In the genomic region with DNA sequence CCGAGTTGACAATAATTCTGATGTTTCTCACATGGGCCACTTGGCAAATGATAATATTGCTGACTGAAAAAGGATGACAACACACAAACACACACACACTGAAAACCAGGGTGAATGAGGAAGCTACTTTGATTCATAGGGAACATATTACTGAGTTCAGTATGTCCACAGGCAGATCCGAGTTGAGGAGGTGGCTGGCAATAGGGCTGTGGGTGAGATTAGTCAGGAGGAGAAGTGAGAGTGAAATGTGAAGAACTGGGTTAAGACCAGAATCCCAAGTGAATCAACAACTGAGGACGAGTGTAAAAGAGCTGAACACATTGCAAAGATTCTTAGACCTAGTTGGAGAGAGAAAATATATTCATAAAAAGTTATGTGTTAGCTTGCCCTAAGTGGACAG, we compare ENCODE assay signal across 24 mouse cellular contexts.
DNase-seq lines count a peak whose midpoint lies in the region; ATAC-seq and TF ChIP-seq lines count a peak whose summit lies in the region.
"Had no signal": no experiment of that assay in that cellular context is flagged by ENCODE, and none has a peak within 500 bp of the region (broad histone marks: within the 10 kb centered on the region; RNA-seq: fewer than 3 reads in every experiment).

No protein-coding gene starts in this region.

- no peak overlapping the region for H3K9ac ChIP-seq in CH12.LX (ENCODE audit: insufficient read depth, low read depth)
- no peak overlapping the region for H3K9ac ChIP-seq in liver, embryonic 12.5 days
- H3K9ac ChIP-seq: embryonic facial prominence, embryonic 13.5 days; embryonic facial prominence, embryonic 15.5 days; forebrain, embryonic 12.5 days had no signal

- TF ChIP-seq CTCF in left cerebral cortex, adult 2 months (IDR thresholded peaks at IDR 0.05), result no peak
- no peak for TF ChIP-seq CTCF in CH12.LX (conservative IDR thresholded peaks at IDR 0.05 in 1 of 2, IDR thresholded peaks at IDR 0.05 in 1 of 2; ENCODE audit: low read depth in 2 of 2, low read length in 2 of 2)

- WGBS in liver, embryonic 12.5 days (ENCODE audit: insufficient replicate concordance), result 42% methylated on average over 3 of the region's 3 CpGs

- intact Hi-C loops in left cerebral cortex, adult 2 months (cut with DNase I), result no loop called here

- TF ChIP-seq RAD21 in CH12.LX (IDR thresholded peaks at IDR 0.05; ENCODE audit: low read depth, low read length), result no peak

- TF ChIP-seq POLR2A in CH12.LX (IDR thresholded peaks at IDR 0.05; ENCODE audit: low read depth, low read length), result no peak

- ATAC-seq in cerebellum, adult (ENCODE audit: insufficient number of reproducible peaks, low FRiP score, low TSS enrichment), result no peak
- no peak for ATAC-seq in liver, embryonic 12.5 days
- ATAC-seq: CD4-positive, CD25-positive, alpha-beta regulatory T cell, adult 4 months; forebrain, embryonic 14.5 days; forebrain, embryonic 16.5 days had no signal

- H3K27me3 ChIP-seq in CH12.LX (replicated peaks), result no peaks in the 10 kb centered on the region
- no peaks in the 10 kb centered on the region for H3K27me3 ChIP-seq in liver, embryonic 12.5 days (replicated peaks)
- H3K27me3 ChIP-seq: embryonic facial prominence, embryonic 13.5 days; embryonic facial prominence, embryonic 15.5 days; forebrain, embryonic 12.5 days had no signal

- dilution Hi-C loops in CH12.LX (cut with MboI; ENCODE audit: extremely low pct_ligation_motif_present, extremely low pct_unique_long_range_greater_than_20kb, low sequenced_read_pairs), result no loop called here

- no peak overlapping the region for H3K4me3 ChIP-seq in left cerebral cortex, adult 2 months
- no peak overlapping the region for H3K4me3 ChIP-seq in CH12.LX (replicated peaks in 1 of 3; ENCODE audit: low read depth in 2 of 3, low read length in 2 of 3, poor library complexity in 1 of 3)
- no peak overlapping the region for H3K4me3 ChIP-seq in liver, embryonic 12.5 days
- H3K4me3 ChIP-seq: embryonic facial prominence, embryonic 13.5 days; embryonic facial prominence, embryonic 15.5 days; erythroblast, embryonic 14.5 days; forebrain, embryonic 10.5 days; forebrain, embryonic 12.5 days had no signal

- H3K27ac ChIP-seq in left cerebral cortex, adult 2 months, result peak overlapping the region; percentile 57
- H3K27ac ChIP-seq in CH12.LX (ENCODE audit: insufficient read depth, low read depth), result no peak overlapping the region
- H3K27ac ChIP-seq in liver, embryonic 12.5 days, result no peak overlapping the region
- H3K27ac ChIP-seq: embryonic facial prominence, embryonic 13.5 days; embryonic facial prominence, embryonic 15.5 days; forebrain, embryonic 10.5 days; forebrain, embryonic 12.5 days had no signal

- no peak for DNase-seq in left cerebral cortex, adult 2 months (ENCODE audit: extremely low spot score in 1 of 2, low spot score in 2 of 2)
- no peak for DNase-seq in left cerebral cortex, adult 18-20 months (ENCODE audit: low spot score in 2 of 2)
- DNase-seq in A20 (ENCODE audit: low read depth, low spot score), result peak; percentile 12
- peak; percentile 56 for DNase-seq in CH12.LX (ENCODE audit: extremely low read depth)
- DNase-seq: adrenal gland, adult 2 months; adrenal gland, postnatal 10 days; adrenal gland, postnatal 25 days; B cell, adult 2 months; cerebellum, adult 11-12 months; cerebellum, adult 2 months; cerebellum, adult 9-10 months; cerebellum, postnatal 10 days; cerebellum, postnatal 25 days; embryo, embryonic 11 days had no signal

- no peaks in the 10 kb centered on the region for H3K79me2 ChIP-seq in CH12.LX (replicated peaks; ENCODE audit: control insufficient read depth, extremely low read depth, insufficient read depth, poor library complexity, severe bottlenecking)

- H3K4me1 ChIP-seq in CH12.LX (ENCODE audit: control insufficient read depth in 1 of 2, insufficient read depth in 2 of 2), result peaks cover 0 to 29% of the 10 kb centered on the region in 2 experiments; a peak in 2 of 4 replicates
- no peaks in the 10 kb centered on the region for H3K4me1 ChIP-seq in liver, embryonic 12.5 days
- H3K4me1 ChIP-seq: embryonic facial prominence, embryonic 13.5 days; embryonic facial prominence, embryonic 15.5 days had no signal

- no peaks in the 10 kb centered on the region for H3K9me3 ChIP-seq in CH12.LX (replicated peaks; ENCODE audit: low read length)
- no peaks in the 10 kb centered on the region for H3K9me3 ChIP-seq in liver, embryonic 12.5 days (replicated peaks)
- H3K9me3 ChIP-seq: embryonic facial prominence, embryonic 13.5 days; embryonic facial prominence, embryonic 15.5 days; forebrain, embryonic 10.5 days; forebrain, embryonic 12.5 days had no signal

- no peaks in the 10 kb centered on the region for H3K36me3 ChIP-seq in CH12.LX (replicated peaks in 1 of 2; ENCODE audit: control insufficient read depth in 1 of 2, insufficient read depth in 1 of 2, low read length in 1 of 2)
- no peaks in the 10 kb centered on the region for H3K36me3 ChIP-seq in liver, embryonic 12.5 days
- H3K36me3 ChIP-seq: embryonic facial prominence, embryonic 13.5 days; embryonic facial prominence, embryonic 15.5 days; forebrain, embryonic 10.5 days; forebrain, embryonic 12.5 days had no signal

- H3K4me2 ChIP-seq in CH12.LX (ENCODE audit: insufficient read depth, low read depth, poor library complexity, severe bottlenecking), result no peak overlapping the region
- no peak overlapping the region for H3K4me2 ChIP-seq in liver, embryonic 12.5 days
- H3K4me2 ChIP-seq: embryonic facial prominence, embryonic 13.5 days; embryonic facial prominence, embryonic 15.5 days; forebrain, embryonic 12.5 days had no signal

- TF ChIP-seq EP300 in CH12.LX (IDR thresholded peaks at IDR 0.05; ENCODE audit: low read length), result peak; percentile 55; the same call in 1 of the 2 replicates

- in situ Hi-C loops in CH12.LX (cut with MboI; ENCODE audit: low pct_ligation_motif_present, low pct_unique_long_range_greater_than_20kb, low sequenced_read_pairs), result no loop called here

TF ChIP-seq in CH12.LX, 34 proteins besides CTCF, POLR2A, EP300 and RAD21:
- TF ChIP-seq JUN (IDR thresholded peaks at IDR 0.05; ENCODE audit: insufficient read depth, low read depth, low read length), result no peak

Comparison
In these comparisons a context has a peak if more than half of its experiments do, and no peak if none do; other contexts are left out.
1. DNase-seq: peak in A20 (single experiment) and CH12.LX (single experiment); none in left cerebral cortex, adult 2 months (0 of 2) and left cerebral cortex, adult 18-20 months (0 of 2).